Mouse (Mus musculus): ENCODE data around the gene Rubcnl. TPM values are rescaled to one million over a fixed set of nuclear protein-coding genes. Genes with fewer than 3 reads are reported as not detected.

The Rubcnl gene
- polyA plus RNA-seq, 1 experiment from 2014 or later, result 0.20 TPM

DNA sequence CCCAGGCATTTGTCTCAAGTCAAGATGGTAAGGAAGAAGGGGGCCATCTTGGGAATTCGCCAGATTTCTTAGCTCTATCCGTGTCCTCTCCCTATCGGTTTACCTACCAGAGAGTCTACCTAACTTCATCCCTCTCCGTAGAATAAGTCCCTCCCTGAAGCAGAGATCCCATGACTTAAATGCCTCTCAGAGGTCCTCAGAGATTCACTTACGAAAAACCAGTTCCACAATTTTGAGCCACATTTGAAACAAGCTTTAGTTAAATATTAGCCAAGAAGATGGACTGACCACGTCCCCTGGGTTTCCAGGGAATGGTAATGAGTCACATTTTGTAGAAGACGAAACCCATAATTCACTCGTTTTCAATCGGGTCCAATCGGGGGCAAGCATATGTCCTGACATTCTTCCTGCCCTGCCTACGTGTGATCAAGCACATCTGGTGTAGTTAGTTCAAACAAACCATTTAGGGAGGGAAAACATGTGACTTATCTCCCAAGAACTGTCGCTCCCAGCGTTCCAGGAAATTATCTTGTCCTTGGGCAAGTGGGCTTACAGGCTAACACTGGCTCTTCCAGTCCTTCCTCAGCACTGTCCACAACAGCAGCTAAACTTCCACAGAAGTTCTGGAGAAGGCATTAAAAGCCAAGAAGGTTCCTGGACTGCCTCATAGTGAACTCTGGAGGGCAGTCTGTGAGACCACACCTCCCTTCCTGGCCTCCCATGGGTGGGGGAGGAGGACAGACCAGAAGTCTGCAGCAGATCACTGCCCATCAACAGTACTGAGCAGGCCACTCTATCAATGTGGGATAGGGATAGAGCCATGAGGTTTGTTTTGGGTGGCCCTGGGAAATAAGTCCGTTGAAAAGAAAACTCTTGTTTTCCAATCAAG is 38.9 kb downstream of the Rubcnl start:
- 88% methylated on average over 14 of the region's 14 CpGs for WGBS
- Histone ChIP-seq H3K9me3 (replicated peaks; ENCODE audit: control insufficient read depth, low read length, poor library complexity, severe bottlenecking) (no peaks in the 10 kb centered on the region), H3K27me3 (ENCODE audit: control insufficient read depth, insufficient read depth, low read depth, low read length) (no peaks in the 10 kb centered on the region), H3K4me2 (ENCODE audit: low read length) (no peak overlapping the region), H3K9ac (ENCODE audit: low read depth, low read length) (no peak overlapping the region), H3K27ac (ENCODE audit: low read length) (no peak overlapping the region), H3K4me1 (ENCODE audit: control insufficient read depth, insufficient read depth, low read length) (no peaks in the 10 kb centered on the region), H3K4me3 (ENCODE audit: low read depth, low read length) (no peak overlapping the region), H3K36me3 (ENCODE audit: control insufficient read depth, insufficient read depth, low read length) (no peaks in the 10 kb centered on the region)
- ATAC-seq, result no peak

- Histone ChIP-seq H3K4me3 (ENCODE audit: low read depth, low read length) (no peak overlapping the region), H3K9me3 (replicated peaks; ENCODE audit: control insufficient read depth, low read length, poor library complexity, severe bottlenecking) (no peaks in the 10 kb centered on the region), H3K36me3 (ENCODE audit: control insufficient read depth, insufficient read depth, low read length) (no peaks in the 10 kb centered on the region), H3K27ac (ENCODE audit: low read length) (no peak overlapping the region), H3K9ac (ENCODE audit: low read depth, low read length) (no peak overlapping the region), H3K4me1 (ENCODE audit: control insufficient read depth, insufficient read depth, low read length) (no peaks in the 10 kb centered on the region), H3K4me2 (ENCODE audit: low read length) (no peak overlapping the region), H3K27me3 (ENCODE audit: control insufficient read depth, insufficient read depth, low read depth, low read length) (no peaks in the 10 kb centered on the region)
- WGBS, result 88% methylated on average over 9 of the region's 9 CpGs
- no peak for ATAC-seq
Measured at GRCm38 (mm10) chr14:75056861-75057431, 41.1 kb downstream of the Rubcnl start.

- Histone ChIP-seq H3K4me3 (ENCODE audit: low read depth, low read length) (no peak overlapping the region), H3K4me2 (ENCODE audit: low read length) (no peak overlapping the region), H3K4me1 (ENCODE audit: control insufficient read depth, insufficient read depth, low read length) (no peaks in the 10 kb centered on the region), H3K9ac (ENCODE audit: low read depth, low read length) (no peak overlapping the region), H3K36me3 (ENCODE audit: control insufficient read depth, insufficient read depth, low read length) (no peaks in the 10 kb centered on the region), H3K9me3 (replicated peaks; ENCODE audit: control insufficient read depth, low read length, poor library complexity, severe bottlenecking) (no peaks in the 10 kb centered on the region), H3K27ac (ENCODE audit: low read length) (no peak overlapping the region), H3K27me3 (ENCODE audit: control insufficient read depth, insufficient read depth, low read depth, low read length) (no peaks in the 10 kb centered on the region)
- 43% methylated on average over 8 of the region's 8 CpGs for WGBS
- no peak for ATAC-seq
Measured at GRCm38 (mm10) chr14:75060562-75060961, 44.7 kb downstream of the Rubcnl start.

GRCm38 (mm10) chr14:75063936-75064335 is 48.1 kb downstream of the Rubcnl start:
- Histone ChIP-seq H3K27ac (ENCODE audit: low read length) (no peak overlapping the region), H3K36me3 (ENCODE audit: control insufficient read depth, insufficient read depth, low read length) (no peaks in the 10 kb centered on the region), H3K4me1 (ENCODE audit: control insufficient read depth, insufficient read depth, low read length) (no peaks in the 10 kb centered on the region), H3K4me3 (ENCODE audit: low read depth, low read length) (no peak overlapping the region), H3K27me3 (ENCODE audit: control insufficient read depth, insufficient read depth, low read depth, low read length) (no peaks in the 10 kb centered on the region), H3K9me3 (replicated peaks; ENCODE audit: control insufficient read depth, low read length, poor library complexity, severe bottlenecking) (no peaks in the 10 kb centered on the region), H3K9ac (ENCODE audit: low read depth, low read length) (no peak overlapping the region), H3K4me2 (ENCODE audit: low read length) (no peak overlapping the region)
- 95% methylated on average over 8 of the region's 8 CpGs for WGBS
- no peak for ATAC-seq

GRCm38 (mm10) chr14:75064520-75064919 is 48.7 kb downstream of the Rubcnl start:
- Histone ChIP-seq H3K4me2 (ENCODE audit: low read length) (no peak overlapping the region), H3K9me3 (replicated peaks; ENCODE audit: control insufficient read depth, low read length, poor library complexity, severe bottlenecking) (no peaks in the 10 kb centered on the region), H3K36me3 (ENCODE audit: control insufficient read depth, insufficient read depth, low read length) (no peaks in the 10 kb centered on the region), H3K27me3 (ENCODE audit: control insufficient read depth, insufficient read depth, low read depth, low read length) (no peaks in the 10 kb centered on the region), H3K4me1 (ENCODE audit: control insufficient read depth, insufficient read depth, low read length) (no peaks in the 10 kb centered on the region), H3K9ac (ENCODE audit: low read depth, low read length) (no peak overlapping the region), H3K27ac (ENCODE audit: low read length) (no peak overlapping the region), H3K4me3 (ENCODE audit: low read depth, low read length) (no peak overlapping the region)
- WGBS, result 84% methylated on average over 7 of the region's 7 CpGs
- no peak for ATAC-seq

GRCm38 (mm10) chr14:75065211-75065610 is 49.4 kb downstream of the Rubcnl start:
- Histone ChIP-seq H3K27me3 (ENCODE audit: control insufficient read depth, insufficient read depth, low read depth, low read length) (no peaks in the 10 kb centered on the region), H3K27ac (ENCODE audit: low read length) (no peak overlapping the region), H3K9ac (ENCODE audit: low read depth, low read length) (no peak overlapping the region), H3K4me1 (ENCODE audit: control insufficient read depth, insufficient read depth, low read length) (no peaks in the 10 kb centered on the region), H3K4me2 (ENCODE audit: low read length) (no peak overlapping the region), H3K36me3 (ENCODE audit: control insufficient read depth, insufficient read depth, low read length) (no peaks in the 10 kb centered on the region), H3K9me3 (replicated peaks; ENCODE audit: control insufficient read depth, low read length, poor library complexity, severe bottlenecking) (no peaks in the 10 kb centered on the region), H3K4me3 (ENCODE audit: low read depth, low read length) (no peak overlapping the region)
- ATAC-seq, result no peak
- WGBS, result 98% methylated on average over 5 of the region's 5 CpGs

DNA sequence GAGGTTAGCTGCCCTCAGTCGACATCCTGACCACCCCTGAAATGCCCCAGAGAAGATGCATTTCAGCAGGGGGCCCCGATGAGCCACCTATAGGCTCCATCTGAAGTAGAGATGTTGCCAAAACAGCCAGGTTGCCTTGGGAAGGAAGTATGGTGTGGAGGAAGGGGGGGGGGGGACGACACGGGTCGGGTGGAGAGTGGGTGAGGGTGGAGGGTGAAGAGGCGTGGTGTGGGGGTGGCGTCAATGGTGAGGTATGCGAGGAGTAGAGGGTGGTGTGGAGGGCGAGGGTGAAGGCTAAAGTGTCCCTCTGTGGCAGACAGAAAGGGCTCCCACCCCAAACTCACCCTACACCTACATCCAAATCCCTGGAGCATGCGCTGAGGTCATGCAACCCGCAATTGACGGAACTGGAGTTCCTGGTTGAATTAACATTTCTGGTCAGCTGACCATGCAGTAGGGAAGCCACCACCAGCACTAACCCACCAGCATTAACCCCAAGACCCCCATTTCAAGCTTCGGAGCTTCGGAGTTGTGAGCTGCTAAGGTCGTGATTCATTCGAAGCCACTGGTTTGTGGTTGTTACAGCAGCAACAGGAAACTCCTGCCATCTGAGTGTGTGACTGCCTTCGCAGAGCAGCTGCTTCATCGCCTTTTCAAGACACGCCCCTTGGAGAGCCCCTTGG is 52.7 kb downstream of the Rubcnl start:
- Histone ChIP-seq H3K4me1 (ENCODE audit: control insufficient read depth, insufficient read depth, low read length) (no peaks in the 10 kb centered on the region), H3K4me3 (ENCODE audit: low read depth, low read length) (no peak overlapping the region), H3K36me3 (ENCODE audit: control insufficient read depth, insufficient read depth, low read length) (no peaks in the 10 kb centered on the region), H3K27ac (ENCODE audit: low read length) (no peak overlapping the region), H3K27me3 (ENCODE audit: control insufficient read depth, insufficient read depth, low read depth, low read length) (no peaks in the 10 kb centered on the region), H3K4me2 (ENCODE audit: low read length) (no peak overlapping the region), H3K9me3 (replicated peaks; ENCODE audit: control insufficient read depth, low read length, poor library complexity, severe bottlenecking) (no peaks in the 10 kb centered on the region), H3K9ac (ENCODE audit: low read depth, low read length) (no peak overlapping the region)
- 92% methylated on average over 16 of the region's 19 CpGs for WGBS
- ATAC-seq, result no peak

- no peak overlapping the region for H3K4me3 ChIP-seq (ENCODE audit: low read depth, low read length)
- H3K9me3 ChIP-seq (replicated peaks; ENCODE audit: control insufficient read depth, low read length, poor library complexity, severe bottlenecking), result no peaks in the 10 kb centered on the region
- no peaks in the 10 kb centered on the region for H3K36me3 ChIP-seq (ENCODE audit: control insufficient read depth, insufficient read depth, low read length)
- no peak overlapping the region for H3K9ac ChIP-seq (ENCODE audit: low read depth, low read length)
- no peak for ATAC-seq
- no peaks in the 10 kb centered on the region for H3K4me1 ChIP-seq (ENCODE audit: control insufficient read depth, insufficient read depth, low read length)
- WGBS, result 87% methylated on average over 7 of the region's 7 CpGs
- H3K27ac ChIP-seq (ENCODE audit: low read length), result no peak overlapping the region
- no peak overlapping the region for H3K4me2 ChIP-seq (ENCODE audit: low read length)
- no peaks in the 10 kb centered on the region for H3K27me3 ChIP-seq (ENCODE audit: control insufficient read depth, insufficient read depth, low read depth, low read length)
Measured at GRCm38 (mm10) chr14:75069356-75069979, 53.6 kb downstream of the Rubcnl start.
